Mouse (Mus musculus) kidney, adult 2 months (tissue): ENCODE data around the gene Hist2h2aa1.

ENCODE experiments used
- CTCF ChIP-seq: fragments of 200-500 bp; conservative IDR thresholded peaks from 2 replicates; pipeline ENCODE4 v1.5.1; 2011; ENCODE audit warnings: low read depth, mild to moderate bottlenecking, control low read depth, low read length, moderate library complexity, mixed read lengths; ENCODE audit not compliant: insufficient read depth, insufficient read length
- POLR2A ChIP-seq: fragments of 200-500 bp; IDR thresholded peaks from one replicate; pipeline ENCODE4 v1.6.1; 2011; ENCODE audit warnings: low read depth, low read length, control low read depth

DNA sequence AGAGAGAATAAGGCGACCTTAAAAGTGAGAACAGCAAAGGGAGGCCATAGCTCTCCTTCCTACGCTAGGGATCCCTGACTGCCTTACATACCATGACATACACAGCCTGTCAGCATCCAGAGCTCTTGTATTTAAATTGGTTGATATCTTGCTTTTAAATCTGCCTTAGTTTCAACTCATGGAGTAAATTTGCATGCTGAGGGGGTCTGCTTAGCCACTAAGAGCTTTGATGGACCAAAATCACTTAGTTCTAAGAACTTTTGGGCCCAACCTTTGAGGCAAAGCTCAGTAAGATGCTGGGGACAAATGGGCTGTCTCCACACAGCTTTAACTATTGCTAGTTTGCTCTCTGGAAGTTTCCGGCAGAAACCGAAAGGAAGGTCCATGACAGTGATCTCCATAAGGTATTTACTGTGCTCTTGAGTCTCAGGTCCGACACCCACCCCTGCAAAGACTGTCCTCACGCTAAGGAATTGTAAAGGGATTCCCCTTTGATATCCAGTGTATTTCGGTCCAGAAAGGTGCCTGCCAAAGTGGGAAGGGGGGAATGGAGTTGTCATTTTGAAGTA is 7.9 kb upstream of the Hist2h2aa1 start:
- no peak for TF ChIP-seq CTCF
- no peak for TF ChIP-seq POLR2A
